Mouse (Mus musculus) MEL (cell line): ENCODE results near the gene Tmc6. TPM values are rescaled to one million over a fixed set of nuclear protein-coding genes. Genes with fewer than 3 reads are reported as not detected.
"Not testable (repeated sequence)": the region's sequence is repeated elsewhere in the genome, so short reads cannot be mapped to it uniquely, and the experiment has no call there.

ENCODE experiments used
- DNase-seq: peaks from one replicate; pipeline ENCODE4 v3.0.0; 2011; ENCODE audit warnings: low read depth, low spot score
- H3K27ac ChIP-seq: 2 replicates; pipeline ENCODE4 v1.5.1; 2012; ENCODE audit warnings: low read depth, mild to moderate bottlenecking, control low read depth, low read length, moderate library complexity; ENCODE audit not compliant: control insufficient read depth
- H3K27me3 ChIP-seq, 2 experiments: fragments of 150-350 bp in 1 of 2; sonication (generic) in 1 of 2; 2 replicates each; pipeline ENCODE4 v1.6.1; 2012; ENCODE audit warnings: low read length in 2 of 2, mild to moderate bottlenecking in 2 of 2, improper control_type of control experiment in 1 of 2, moderate library complexity in 1 of 2; ENCODE audit not compliant: insufficient read depth in 2 of 2, control insufficient read depth in 1 of 2
- H3K36me3 ChIP-seq, 2 experiments: 2 replicates each; pipeline ENCODE4 v1.6.1; 2012 to 2014; ENCODE audit warnings: low read length in 2 of 2, improper control_type of control experiment in 1 of 2, inconsistent platforms in 1 of 2, mild to moderate bottlenecking in 1 of 2; ENCODE audit not compliant: insufficient read depth in 2 of 2, control insufficient read depth in 1 of 2
- H3K4me1 ChIP-seq, 2 experiments: fragments of 150-350 bp in 1 of 2; sonication (generic) in 1 of 2; 2 replicates each; pipeline ENCODE4 v1.6.1; 2012; ENCODE audit warnings: low read length in 2 of 2, improper control_type of control experiment in 1 of 2, mild to moderate bottlenecking in 1 of 2; ENCODE audit not compliant: insufficient read depth in 2 of 2, control insufficient read depth in 1 of 2
- H3K4me3 ChIP-seq, 2 experiments: fragments of 150-350 bp in 1 of 2; sonication (generic) in 1 of 2; 2 replicates each; pipeline ENCODE4 v1.5.1; 2012; ENCODE audit warnings: low read depth in 2 of 2, low read length in 2 of 2, mild to moderate bottlenecking in 2 of 2, moderate library complexity in 2 of 2, control low read depth in 1 of 2, improper control_type of control experiment in 1 of 2; ENCODE audit not compliant: control insufficient read depth in 1 of 2, insufficient read depth in 1 of 2
- H3K79me2 ChIP-seq: 2 replicates; pipeline ENCODE4 v1.6.1; 2012; ENCODE audit warnings: mild to moderate bottlenecking, low read length, moderate library complexity; ENCODE audit not compliant: control insufficient read depth, poor library complexity, insufficient read depth
- H3K9ac ChIP-seq: 2 replicates; pipeline ENCODE4 v1.6.1; 2012; ENCODE audit warnings: low read depth, mild to moderate bottlenecking, control low read depth, low read length, moderate library complexity; ENCODE audit not compliant: control insufficient read depth, poor library complexity, severe bottlenecking
- H3K9me3 ChIP-seq: fragments of 150-350 bp; sonication (generic); replicated peaks from 2 replicates; pipeline ENCODE4 v1.6.1; 2012; ENCODE audit warnings: mild to moderate bottlenecking, low read length, improper control_type of control experiment, moderate library complexity; ENCODE audit not compliant: insufficient read depth
- CTCF ChIP-seq, 3 experiments: IDR thresholded peaks in 2 of 3; conservative IDR thresholded peaks in 1 of 3; 2 replicates each; pipeline ENCODE4 v1.5.1; 2011 to 2012; ENCODE audit warnings: low read length in 3 of 3, low read depth in 2 of 3, mild to moderate bottlenecking in 2 of 3, improper control_type of control experiment in 1 of 3, inconsistent platforms in 1 of 3, mixed read lengths in 1 of 3, moderate library complexity in 1 of 3; ENCODE audit not compliant: control insufficient read depth in 1 of 3, insufficient read depth in 1 of 3, poor library complexity in 1 of 3, severe bottlenecking in 1 of 3
- ELF1 ChIP-seq: IDR thresholded peaks from 2 replicates; pipeline ENCODE4 v1.6.1; 2014; ENCODE audit warnings: low read depth, mild to moderate bottlenecking, inconsistent platforms, low read length, improper control_type of control experiment, moderate library complexity
- GATA1 ChIP-seq: IDR thresholded peaks from 2 replicates; pipeline ENCODE4 v1.6.1; 2011; ENCODE audit warnings: low read depth, low read length, improper control_type of control experiment
- MAZ ChIP-seq: IDR thresholded peaks from 2 replicates; pipeline ENCODE4 v1.6.1; 2012; ENCODE audit warnings: low read depth, mild to moderate bottlenecking, inconsistent platforms, low read length, improper control_type of control experiment
- MEF2A ChIP-seq: IDR thresholded peaks from 2 replicates; pipeline ENCODE4 v1.6.1; 2014; ENCODE audit warnings: low read depth, mild to moderate bottlenecking, inconsistent platforms, low read length, improper control_type of control experiment; ENCODE audit not compliant: poor library complexity, insufficient replicate concordance, severe bottlenecking; ENCODE audit errors: extremely low read depth
- MYB ChIP-seq: IDR thresholded peaks from 2 replicates; pipeline ENCODE4 v1.6.1; 2011; ENCODE audit warnings: mild to moderate bottlenecking, low read depth, low read length, improper control_type of control experiment
- MYC ChIP-seq: IDR thresholded peaks from 2 replicates; pipeline ENCODE4 v1.6.1; 2011; ENCODE audit warnings: low read depth, mild to moderate bottlenecking, low read length, improper control_type of control experiment, moderate library complexity
- RAD21 ChIP-seq: IDR thresholded peaks from 2 replicates; pipeline ENCODE4 v1.6.1; 2011; ENCODE audit warnings: mild to moderate bottlenecking, low read depth, low read length, improper control_type of control experiment
- SIN3A ChIP-seq: IDR thresholded peaks from 2 replicates; pipeline ENCODE4 v1.6.1; 2012; ENCODE audit warnings: low read length, improper control_type of control experiment, inconsistent platforms
- SMC3 ChIP-seq: IDR thresholded peaks from 2 replicates; pipeline ENCODE4 v1.6.1; 2011; ENCODE audit warnings: low read depth, low read length, improper control_type of control experiment
- TCF12 ChIP-seq: IDR thresholded peaks from 2 replicates; pipeline ENCODE4 v1.6.1; 2014; ENCODE audit warnings: low read depth, mild to moderate bottlenecking, inconsistent platforms, low read length, improper control_type of control experiment, moderate library complexity
- UBTF ChIP-seq: IDR thresholded peaks from 2 replicates; pipeline ENCODE4 v1.6.1; 2012; ENCODE audit warnings: low read depth, mild to moderate bottlenecking, inconsistent platforms, low read length, improper control_type of control experiment, moderate library complexity, borderline replicate concordance; ENCODE audit not compliant: insufficient read depth
- ZC3H11A ChIP-seq: IDR thresholded peaks from 2 replicates; pipeline ENCODE4 v1.6.1; 2012; ENCODE audit warnings: low read depth, mild to moderate bottlenecking, inconsistent platforms, low read length, improper control_type of control experiment
- ZKSCAN1 ChIP-seq: IDR thresholded peaks from 2 replicates; pipeline ENCODE4 v1.6.1; 2012; ENCODE audit warnings: low read depth, mild to moderate bottlenecking, inconsistent platforms, low read length, improper control_type of control experiment, moderate library complexity
- ZMIZ1 ChIP-seq: IDR thresholded peaks from 2 replicates; pipeline ENCODE4 v1.6.1; 2012; ENCODE audit warnings: low read depth, mild to moderate bottlenecking, inconsistent platforms, low read length, improper control_type of control experiment, moderate library complexity
- polyA plus RNA-seq, 2 experiments: library from polyadenylated mRNA; stranded (reverse) in 1 of 2; unstranded in 1 of 2; fragments of >175 nt in 1 of 2; fragments of >200 nt in 1 of 2; gene quantifications; 2 replicates each; pipeline versions ENCODE4 v1.2.1 to v1.2.4; 2012; ENCODE audit warnings: low replicate concordance in 2 of 2, low read depth in 1 of 2; ENCODE audit not compliant: insufficient read length in 2 of 2, insufficient read depth in 1 of 2, missing spikeins in 1 of 2
- total RNA-seq: library from RNA; depleted of rRNA; stranded (reverse); fragments of 300-350 nt; gene quantifications from 2 replicates; pipeline ENCODE4 v1.2.3, GENCODE M21; 2012

Tmc6 gene
- total and polyA plus RNA-seq, 3 experiments: 48.8 to 61.2 TPM; not detected in 1

DNA sequence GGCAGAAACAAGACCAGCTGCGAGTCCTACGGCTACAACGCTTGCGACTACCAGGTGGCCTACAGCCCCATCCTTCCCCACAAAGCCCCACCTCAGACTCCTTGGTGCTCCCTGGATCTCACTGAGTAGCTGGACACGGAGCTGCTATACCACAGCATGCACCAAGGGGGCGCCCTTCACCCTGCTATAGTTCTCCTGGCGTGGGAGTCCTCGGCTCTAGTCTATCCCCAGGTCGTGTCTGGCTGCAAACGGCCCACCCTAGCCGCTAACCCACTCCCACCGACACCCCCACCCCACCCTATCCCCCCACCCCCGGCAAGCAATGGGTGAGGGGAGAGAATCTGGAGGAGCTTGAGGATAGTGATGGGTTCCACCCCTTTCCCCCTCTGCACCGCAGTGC is 8.3 kb upstream of the Tmc6 start:
- H3K27ac ChIP-seq: no peak overlapping the region
- H3K36me3 ChIP-seq: no peaks in the 10 kb centered on the region
- no peaks in the 10 kb centered on the region for H3K4me1 ChIP-seq
- H3K79me2 ChIP-seq: no peaks in the 10 kb centered on the region
- TF ChIP-seq MYC: no peak
- TF ChIP-seq CTCF (IDR thresholded peaks at IDR 0.05 in 2 of 3, conservative IDR thresholded peaks at IDR 0.05 in 1 of 3; ENCODE audit: control insufficient read depth in 1 of 3, insufficient read depth in 1 of 3, low read depth in 2 of 3, low read length in 3 of 3, poor library complexity in 1 of 3, severe bottlenecking in 1 of 3): peak; percentile 89 to 97 (median 92)
- TF ChIP-seq SMC3: peak; percentile 60
- TF ChIP-seq MYB: no peak
- no peak for TF ChIP-seq MEF2A
- no peak for TF ChIP-seq ELF1
- peak; percentile 69 for TF ChIP-seq RAD21
- no peak for TF ChIP-seq ZKSCAN1
- TF ChIP-seq ZC3H11A: peak; percentile 52; the same call in 1 of the 2 replicates
- TF ChIP-seq MAZ: no peak
- 0 out of 2 replicates have a peak, but pooled peaks have one; percentile 20 for TF ChIP-seq SIN3A
- TF ChIP-seq TCF12: no peak
- no peak overlapping the region for H3K4me3 ChIP-seq
- no peak overlapping the region for H3K9ac ChIP-seq
- DNase-seq: peak; percentile 77
- H3K27me3 ChIP-seq: no peaks in the 10 kb centered on the region
- no peaks in the 10 kb centered on the region for H3K9me3 ChIP-seq

DNA sequence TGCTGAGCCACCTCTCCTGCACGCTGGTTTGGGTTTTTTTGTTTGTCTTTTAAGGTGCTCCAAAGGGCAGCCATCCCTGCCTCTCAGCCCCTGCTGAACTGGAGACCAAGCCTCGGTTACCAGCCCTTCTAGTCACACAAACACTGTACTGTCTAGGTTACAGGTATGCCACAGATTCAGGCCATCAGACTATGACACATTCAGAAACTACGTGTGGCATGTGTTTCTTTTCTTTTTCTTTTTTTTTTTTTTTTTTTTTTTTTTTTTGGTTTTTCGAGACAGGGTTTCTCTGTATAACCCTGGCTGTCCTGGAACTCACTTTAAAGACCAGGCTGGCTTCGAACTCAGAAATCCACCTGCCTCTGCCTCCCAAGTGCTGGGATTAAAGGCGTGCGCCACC is 6.5 kb upstream of the Tmc6 start:
- H3K9me3 ChIP-seq, H3K27me3 ChIP-seq, DNase-seq, H3K79me2 ChIP-seq, H3K4me1 ChIP-seq, H3K27ac ChIP-seq, H3K9ac ChIP-seq, H3K4me3 ChIP-seq, H3K36me3 ChIP-seq: not testable (repeated sequence)

DNA sequence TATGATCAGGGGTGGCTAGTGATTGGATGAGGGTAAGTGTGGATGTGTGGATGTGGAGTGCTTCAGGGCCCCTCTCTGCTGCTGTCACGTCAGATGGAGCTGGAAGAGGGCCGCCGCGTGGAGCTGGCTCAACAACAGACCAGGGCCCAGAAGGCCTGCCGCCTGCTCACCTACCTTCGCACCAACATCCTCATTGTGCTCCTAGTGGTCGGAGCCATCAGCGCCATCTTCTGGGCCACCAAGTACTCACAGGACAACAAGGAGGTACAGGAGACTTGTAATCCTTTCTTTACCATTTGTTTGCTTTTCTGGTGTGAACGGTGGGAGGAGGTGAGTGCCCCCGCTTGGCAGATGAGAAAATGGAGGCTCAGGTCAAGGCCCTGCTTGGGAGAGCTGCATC is 4.3 kb upstream of the Tmc6 start:
- peak; percentile 82 for DNase-seq
- TF ChIP-seq SMC3: peak; percentile 68
- no peak for TF ChIP-seq UBTF
- TF ChIP-seq CTCF (IDR thresholded peaks at IDR 0.05 in 2 of 3, conservative IDR thresholded peaks at IDR 0.05 in 1 of 3; ENCODE audit: control insufficient read depth in 1 of 3, insufficient read depth in 1 of 3, low read depth in 2 of 3, low read length in 3 of 3, poor library complexity in 1 of 3, severe bottlenecking in 1 of 3): peak; percentile 65 to 78 (median 78)
- no peak for TF ChIP-seq ZMIZ1
- peak; percentile 30; the same call in 1 of the 2 replicates for TF ChIP-seq ZC3H11A
- TF ChIP-seq GATA1: no peak
- TF ChIP-seq RAD21: peak; percentile 53
- no peak overlapping the region for H3K9ac ChIP-seq
- H3K79me2 ChIP-seq: peaks cover 12% of the 10 kb centered on the region; the same call in 1 of the 2 replicates
- peaks cover 0 to 4% of the 10 kb centered on the region in 2 experiments; a peak in 1 of 4 replicates for H3K4me1 ChIP-seq
- H3K9me3 ChIP-seq: no peaks in the 10 kb centered on the region
- no peak overlapping the region for H3K27ac ChIP-seq
- H3K36me3 ChIP-seq: no peaks in the 10 kb centered on the region
- H3K27me3 ChIP-seq: no peaks in the 10 kb centered on the region
- H3K4me3 ChIP-seq: no peak overlapping the region
